Mouse (Mus musculus) intestine, embryonic 16.5 days (tissue): ENCODE measurements at regions not wholly inside any gene's neighbourhood (a gene's known extent, or its start where the extent isn't known, plus 50 kb on each side); places are given as distances from the start of the nearest gene placed in this dataset.

ENCODE experiments used
- ATAC-seq: fragments of 200-750 bp; cut with Nextera tagmentation; 2 replicates; pipeline ENCODE4 v1.8.0; 2017; ENCODE audit warnings: moderate TSS enrichment, moderate library complexity
- H3K27ac ChIP-seq: fragments of 300-500 bp; sonication (generic); 2 replicates; pipeline ENCODE4 v1.5.1; 2014; ENCODE audit warnings: mild to moderate bottlenecking, low read length
- H3K27me3 ChIP-seq: fragments of 300-500 bp; sonication (generic); replicated peaks from 2 replicates; pipeline ENCODE4 v1.6.1; 2014; ENCODE audit warnings: low read length, control low read depth, mixed read lengths; ENCODE audit not compliant: control insufficient read depth, insufficient read depth
- H3K36me3 ChIP-seq: fragments of 300-500 bp; sonication (generic); 2 replicates; pipeline ENCODE4 v1.6.1; 2014; ENCODE audit warnings: low read length, control low read depth; ENCODE audit not compliant: control insufficient read depth, insufficient read depth
- H3K4me1 ChIP-seq: fragments of 300-500 bp; sonication (generic); 2 replicates; pipeline ENCODE4 v1.6.1; 2014; ENCODE audit warnings: low read length, control low read depth, mixed read lengths; ENCODE audit not compliant: control insufficient read depth, insufficient read depth
- H3K4me2 ChIP-seq: fragments of 300-500 bp; sonication (generic); 2 replicates; pipeline ENCODE4 v1.6.1; 2014; ENCODE audit warnings: low read depth, low read length, control low read depth
- H3K4me3 ChIP-seq: fragments of 300-500 bp; sonication (generic); 2 replicates; pipeline ENCODE4 v1.5.1; 2014; ENCODE audit warnings: mild to moderate bottlenecking, low read length
- H3K9ac ChIP-seq: fragments of 300-500 bp; sonication (generic); 2 replicates; pipeline ENCODE4 v1.6.1; 2014; ENCODE audit warnings: low read depth, low read length
- H3K9me3 ChIP-seq: fragments of 300-500 bp; sonication (generic); 2 replicates; pipeline ENCODE4 v1.6.1; 2016; ENCODE audit warnings: low read length, control low read depth; ENCODE audit not compliant: control insufficient read depth
- WGBS: fragments of 180-500 bp; shearing (Covaris S2); extraction: QIAGEN DNeasy Blood & Tissue Kit; methylation state at CpG from one replicate; pipeline ENCODE4 v1.1.7; 2014; 5-methylcytosine and 5-hydroxymethylcytosine counted together

DNA sequence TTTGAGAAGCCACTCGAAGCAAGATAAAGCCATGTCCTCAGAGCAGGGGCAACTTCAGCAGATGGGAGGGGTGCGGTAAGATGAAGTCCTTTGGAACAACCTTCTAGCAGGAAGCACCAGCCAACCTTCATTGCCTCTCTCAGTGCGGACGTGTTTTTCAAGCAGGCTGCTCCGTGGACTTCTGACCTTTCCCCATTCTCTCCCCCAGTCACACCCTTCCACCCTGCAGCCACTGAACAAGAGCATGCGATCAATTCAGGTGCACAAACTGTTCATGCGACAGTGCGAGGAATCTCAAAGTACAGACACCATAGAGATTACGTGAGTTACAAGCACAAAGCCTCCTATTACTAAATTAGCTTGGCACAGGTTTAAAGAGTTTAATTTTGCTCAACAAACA lies 102.9 kb upstream of the Rpl34 start:
- no peak overlapping the region for H3K4me2 ChIP-seq
- peak overlapping the region; percentile 88 for H3K27ac ChIP-seq
- H3K4me3 ChIP-seq: no peak overlapping the region
- H3K27me3 ChIP-seq: no peaks in the 10 kb centered on the region
- no peak overlapping the region for H3K9ac ChIP-seq
- no peaks in the 10 kb centered on the region for H3K36me3 ChIP-seq
- H3K9me3 ChIP-seq: no peaks in the 10 kb centered on the region
- ATAC-seq: peak; percentile 99
- WGBS: 44% methylated on average over 9 of the region's 9 CpGs
- H3K4me1 ChIP-seq: peaks cover 5% of the 10 kb centered on the region; the same call in 1 of the 2 replicates

- WGBS: 89% methylated on average over 6 of the region's 6 CpGs
- H3K27ac ChIP-seq: no peak overlapping the region
- peaks cover 5% of the 10 kb centered on the region; the same call in 1 of the 2 replicates for H3K4me1 ChIP-seq
- H3K4me2 ChIP-seq: no peak overlapping the region
- no peaks in the 10 kb centered on the region for H3K9me3 ChIP-seq
- H3K4me3 ChIP-seq: no peak overlapping the region
- no peak for ATAC-seq
- no peaks in the 10 kb centered on the region for H3K27me3 ChIP-seq
- no peak overlapping the region for H3K9ac ChIP-seq
- no peaks in the 10 kb centered on the region for H3K36me3 ChIP-seq
Measured at GRCm38 (mm10) chr3:130831788-130832187, 101.6 kb upstream of the Rpl34 start.

- 81% methylated on average over 4 of the region's 4 CpGs for WGBS
Measured at GRCm38 (mm10) chr3:130828346-130828745, 98.1 kb upstream of the Rpl34 start.

GRCm38 (mm10) chr3:130827934-130828333 lies 97.7 kb upstream of the Rpl34 start:
- H3K27me3 ChIP-seq: no peaks in the 10 kb centered on the region
- no peak for ATAC-seq
- WGBS: 70% methylated on average over 4 of the region's 4 CpGs
- no peak overlapping the region for H3K9ac ChIP-seq
- H3K4me3 ChIP-seq: no peak overlapping the region
- H3K27ac ChIP-seq: no peak overlapping the region
- no peaks in the 10 kb centered on the region for H3K9me3 ChIP-seq
- no peaks in the 10 kb centered on the region for H3K36me3 ChIP-seq
- no peaks in the 10 kb centered on the region for H3K4me1 ChIP-seq
- no peak overlapping the region for H3K4me2 ChIP-seq

More at GRCm38 (mm10) chr3:130828346-130828745, 98.1 kb upstream of the Rpl34 start:
- H3K36me3 ChIP-seq: no peaks in the 10 kb centered on the region
- H3K9me3 ChIP-seq: no peaks in the 10 kb centered on the region
- no peaks in the 10 kb centered on the region for H3K4me1 ChIP-seq
- ATAC-seq: no peak
- no peak overlapping the region for H3K9ac ChIP-seq
- H3K27me3 ChIP-seq: no peaks in the 10 kb centered on the region
- no peak overlapping the region for H3K27ac ChIP-seq
- no peak overlapping the region for H3K4me3 ChIP-seq
- H3K4me2 ChIP-seq: no peak overlapping the region

DNA sequence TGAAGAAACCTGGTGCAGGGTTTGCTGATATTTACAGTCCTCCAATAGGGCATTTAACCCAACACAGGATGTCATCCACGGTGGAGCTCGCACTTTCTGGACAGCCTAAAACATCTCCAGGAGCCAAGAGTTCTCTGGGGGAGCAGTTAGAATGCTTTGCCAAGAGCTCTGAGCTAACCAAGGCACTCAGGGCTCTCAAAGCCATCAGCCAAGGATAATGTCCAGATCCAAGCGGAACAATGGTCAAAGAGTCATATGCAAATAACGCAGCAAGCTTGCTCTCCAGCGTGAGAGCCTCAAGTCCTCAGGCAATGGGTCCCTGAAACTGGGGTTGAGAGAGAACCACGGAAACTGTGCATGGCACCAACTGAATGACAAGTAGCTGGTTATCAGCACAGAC lies 96.8 kb upstream of the Rpl34 start:
- H3K9me3 ChIP-seq: no peaks in the 10 kb centered on the region
- no peak overlapping the region for H3K27ac ChIP-seq
- H3K9ac ChIP-seq: no peak overlapping the region
- no peak overlapping the region for H3K4me3 ChIP-seq
- no peaks in the 10 kb centered on the region for H3K36me3 ChIP-seq
- H3K4me1 ChIP-seq: no peaks in the 10 kb centered on the region
- H3K27me3 ChIP-seq: no peaks in the 10 kb centered on the region
- ATAC-seq: no peak
- no peak overlapping the region for H3K4me2 ChIP-seq
- 71% methylated on average over 6 of the region's 6 CpGs for WGBS

- H3K4me3 ChIP-seq: no peak overlapping the region
- H3K4me1 ChIP-seq: no peaks in the 10 kb centered on the region
- no peak for ATAC-seq
Measured at GRCm38 (mm10) chr3:130819837-130820098, 89.6 kb upstream of the Rpl34 start.

DNA sequence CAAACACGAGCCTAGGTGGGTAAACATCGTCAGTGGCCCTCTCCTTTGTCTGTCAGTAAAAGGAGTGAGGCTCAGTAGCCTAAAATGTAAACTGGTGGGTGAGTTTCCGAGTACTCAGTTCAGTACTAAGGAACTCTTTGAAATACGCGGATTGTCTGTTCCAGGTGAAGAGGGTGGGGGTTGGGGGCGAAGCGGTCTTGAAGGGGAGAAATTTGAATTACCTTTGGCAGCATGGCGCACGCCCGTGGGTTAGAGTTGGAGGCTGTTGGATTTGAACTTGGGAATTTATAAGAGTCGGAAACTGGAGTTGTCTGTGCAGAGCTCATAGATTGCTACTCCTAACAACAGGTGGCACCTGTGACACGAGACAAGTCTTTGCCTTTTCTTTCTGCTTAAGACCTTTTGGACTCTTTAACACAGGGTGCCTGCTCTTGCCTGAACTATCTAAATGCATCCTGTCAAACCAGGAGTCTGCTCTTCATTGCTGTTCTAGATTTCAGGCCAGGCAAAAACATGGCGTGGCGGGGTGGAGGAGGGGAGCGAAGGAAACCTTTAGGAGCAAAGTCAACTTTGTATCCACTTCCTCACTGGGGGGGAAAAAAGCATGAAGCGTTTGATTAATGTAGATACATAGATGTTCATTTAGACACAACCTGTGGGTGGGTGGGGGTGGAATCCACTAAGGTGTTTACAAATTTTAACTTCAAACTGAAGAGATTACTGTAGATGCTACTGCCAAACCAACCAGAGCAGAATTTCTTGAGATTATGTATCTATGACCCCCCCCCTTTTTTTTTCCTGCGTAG lies 89.0 kb upstream of the Rpl34 start:
- Histone ChIP-seq H3K4me1 (no peaks in the 10 kb centered on the region), H3K9me3 (no peaks in the 10 kb centered on the region), H3K27me3 (no peaks in the 10 kb centered on the region), H3K9ac (peak overlapping the region; percentile 46), H3K36me3 (no peaks in the 10 kb centered on the region), H3K4me3 (peak overlapping the region; percentile 39), H3K4me2 (peak overlapping the region; percentile 69), H3K27ac (no peak overlapping the region)
- ATAC-seq: peak; percentile 38
- 44% methylated on average over 17 of the region's 17 CpGs for WGBS

More at GRCm38 (mm10) chr3:130819837-130820098, 89.6 kb upstream of the Rpl34 start:
- WGBS: 78% methylated on average over 9 of the region's 9 CpGs
- H3K27ac ChIP-seq: no peak overlapping the region
- no peak overlapping the region for H3K9ac ChIP-seq
- H3K4me2 ChIP-seq: no peak overlapping the region
- no peaks in the 10 kb centered on the region for H3K36me3 ChIP-seq
- H3K9me3 ChIP-seq: no peaks in the 10 kb centered on the region
- no peaks in the 10 kb centered on the region for H3K27me3 ChIP-seq

DNA sequence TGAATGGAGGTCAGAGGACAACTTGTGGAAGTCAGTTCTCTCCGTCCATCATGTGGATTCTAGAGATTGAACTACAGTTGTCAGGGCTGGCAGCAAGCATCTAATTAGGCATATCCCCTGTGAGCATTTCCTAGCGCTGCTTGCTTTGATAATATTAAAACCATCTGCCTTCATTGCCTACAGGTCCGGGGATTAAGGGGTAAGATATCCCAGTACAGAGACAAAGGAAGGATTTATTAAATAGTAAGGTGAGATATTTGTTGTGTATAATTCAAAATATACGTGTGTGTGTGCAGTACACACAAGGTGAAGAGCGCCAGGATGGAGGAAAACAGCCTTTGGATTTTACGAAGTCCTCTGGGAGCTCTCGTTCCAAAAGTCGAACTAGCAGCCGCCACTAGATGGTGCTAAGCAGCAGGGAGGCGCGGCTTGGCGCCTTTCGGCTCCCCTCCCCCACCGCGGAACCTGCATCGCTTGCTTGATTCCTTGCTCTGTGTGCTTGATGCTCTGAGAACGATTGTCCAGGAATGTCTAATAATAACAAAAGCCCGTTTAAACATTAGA lies 88.4 kb upstream of the Rpl34 start:
- 5% methylated on average over 18 of the region's 18 CpGs for WGBS
- Histone ChIP-seq H3K36me3 (no peaks in the 10 kb centered on the region), H3K4me1 (no peaks in the 10 kb centered on the region), H3K27me3 (no peaks in the 10 kb centered on the region), H3K4me2 (peak overlapping the region; percentile 69), H3K4me3 (peak overlapping the region; percentile 39), H3K9me3 (no peaks in the 10 kb centered on the region), H3K27ac (no peak overlapping the region), H3K9ac (peak overlapping the region; percentile 46)
- peak; percentile 80 for ATAC-seq

DNA sequence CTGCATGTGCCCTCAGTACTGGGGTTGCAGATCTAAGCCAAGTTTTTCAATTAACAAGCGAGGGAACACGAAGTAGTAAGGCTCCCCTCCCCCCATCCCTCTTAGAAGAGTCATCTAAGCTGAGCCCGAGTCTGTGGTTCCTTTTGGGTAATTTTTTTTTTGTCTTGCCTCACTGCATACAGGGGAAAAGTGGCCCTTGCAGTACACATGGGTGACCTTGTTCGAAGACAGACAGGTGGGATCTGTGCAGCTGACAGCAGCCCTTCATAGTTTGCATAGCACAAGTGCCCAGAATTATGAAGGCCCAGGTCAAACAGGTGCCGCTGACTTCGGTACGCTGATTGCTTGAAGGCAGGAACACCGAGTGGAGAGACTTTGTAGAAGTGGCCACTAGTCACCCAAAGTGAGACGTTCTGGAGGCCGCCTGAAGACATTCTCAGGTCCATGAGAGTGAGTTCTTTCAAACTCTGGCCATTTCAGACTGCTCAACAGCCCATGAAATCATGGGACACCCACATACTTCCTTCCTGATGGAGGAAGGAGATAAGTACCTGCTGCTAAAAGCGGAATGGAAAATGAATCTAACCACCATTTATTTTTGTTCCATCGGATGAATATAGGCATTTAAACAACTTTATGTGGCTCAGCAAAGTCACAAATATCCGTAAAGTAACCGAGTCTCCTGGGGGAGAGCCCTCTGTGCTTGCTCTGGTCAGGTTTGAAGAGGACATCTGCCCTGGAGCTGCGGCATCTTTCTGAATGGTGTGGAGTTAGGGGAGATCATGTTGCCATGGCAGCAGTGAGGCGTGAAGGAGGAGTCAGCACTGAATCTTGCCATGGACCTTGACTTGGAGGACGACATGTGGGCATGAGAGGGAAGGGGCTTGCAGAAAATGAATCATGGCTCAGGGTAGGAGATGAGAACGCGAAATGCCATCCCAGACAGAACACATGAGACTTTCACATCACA lies 79.8 kb upstream of the Rpl34 start:
- H3K36me3 ChIP-seq: no peaks in the 10 kb centered on the region
- no peaks in the 10 kb centered on the region for H3K27me3 ChIP-seq
- no peak overlapping the region for H3K9ac ChIP-seq
- no peak overlapping the region for H3K4me3 ChIP-seq
- ATAC-seq: no peak
- no peaks in the 10 kb centered on the region for H3K4me1 ChIP-seq
- H3K27ac ChIP-seq: no peak overlapping the region
- no peak overlapping the region for H3K4me2 ChIP-seq
- WGBS: 73% methylated on average over 19 of the region's 19 CpGs
- H3K9me3 ChIP-seq: no peaks in the 10 kb centered on the region
